Mouse (Mus musculus): ENCODE results near the gene Gm20388. TPM values are rescaled to one million over a fixed set of nuclear protein-coding genes. Genes with fewer than 3 reads are reported as not detected.

Gm20388 gene
- total RNA-seq, 2 experiments from 2014 or later = 18.6 TPM; not detected in 1

- intact Hi-C loops (cut with DNase I) = no loop called here
- DNase-seq (ENCODE audit: low spot score in 2 of 2) = no peak
These were observed 2.0 kb downstream of the Gm20388 start for GRCm38 (mm10) chr8:119912643-119913042.

DNA sequence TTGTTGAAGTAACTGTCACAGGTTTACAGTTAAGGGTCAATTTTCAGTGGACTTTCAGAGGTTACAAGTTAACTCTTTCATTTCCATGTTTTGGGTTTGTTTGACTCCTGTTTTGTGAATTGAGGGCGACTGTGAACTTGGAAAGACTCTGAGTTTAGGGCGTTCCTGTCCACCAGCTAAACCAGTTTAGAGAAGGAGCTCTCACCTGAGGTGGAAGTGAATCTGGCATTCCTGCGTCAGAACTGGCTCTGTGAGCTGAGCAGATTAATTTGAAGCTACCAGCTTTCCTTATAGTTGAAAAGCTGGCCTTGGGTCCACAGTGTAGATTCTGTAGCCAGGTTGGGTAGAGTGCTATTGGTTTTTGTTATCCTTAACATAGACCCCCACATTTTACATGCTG lies 2.5 kb downstream of the Gm20388 start:
- intact Hi-C loops (cut with DNase I) = no loop called here
- no peak for DNase-seq (ENCODE audit: low spot score in 2 of 2)

DNA sequence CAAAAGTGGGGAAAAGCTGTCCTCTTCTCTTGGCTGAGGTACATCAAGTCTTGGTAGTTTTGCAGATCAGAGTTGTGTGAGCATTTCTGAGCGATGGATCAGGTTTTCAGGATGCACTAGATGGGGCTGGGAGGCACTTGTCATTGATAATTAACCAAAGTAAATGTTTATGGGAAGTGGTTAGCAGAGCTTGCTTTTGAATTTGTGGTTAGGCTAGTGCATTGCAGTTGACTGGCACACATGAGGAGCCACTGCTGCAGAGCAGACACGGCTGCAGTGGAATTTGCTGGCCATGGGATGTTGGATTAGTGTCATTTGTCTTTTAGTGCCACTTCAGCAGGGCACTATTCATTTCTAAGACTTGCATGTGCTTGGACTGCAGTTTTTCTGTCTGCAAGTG lies 3.5 kb downstream of the Gm20388 start:
- intact Hi-C loops (cut with DNase I) = no loop called here

GRCm38 (mm10) chr8:119915298-119915697 lies 4.7 kb downstream of the Gm20388 start:
- intact Hi-C loops (cut with DNase I) = no loop called here
- no peak for DNase-seq (ENCODE audit: low spot score in 2 of 2)

More for the DNA sequence above, 3.5 kb downstream of the Gm20388 start:
- DNase-seq (ENCODE audit: low spot score in 2 of 2) = no peak

GRCm38 (mm10) chr8:119916237-119916892 lies 5.7 kb downstream of the Gm20388 start:
- intact Hi-C loops (cut with DNase I) = no loop called here
- DNase-seq (ENCODE audit: low spot score in 2 of 2) = no peak

- intact Hi-C loops (cut with DNase I) = no loop called here
- DNase-seq (ENCODE audit: low spot score in 2 of 2) = no peak
These were observed 6.8 kb downstream of the Gm20388 start for GRCm38 (mm10) chr8:119917415-119917814.

DNA sequence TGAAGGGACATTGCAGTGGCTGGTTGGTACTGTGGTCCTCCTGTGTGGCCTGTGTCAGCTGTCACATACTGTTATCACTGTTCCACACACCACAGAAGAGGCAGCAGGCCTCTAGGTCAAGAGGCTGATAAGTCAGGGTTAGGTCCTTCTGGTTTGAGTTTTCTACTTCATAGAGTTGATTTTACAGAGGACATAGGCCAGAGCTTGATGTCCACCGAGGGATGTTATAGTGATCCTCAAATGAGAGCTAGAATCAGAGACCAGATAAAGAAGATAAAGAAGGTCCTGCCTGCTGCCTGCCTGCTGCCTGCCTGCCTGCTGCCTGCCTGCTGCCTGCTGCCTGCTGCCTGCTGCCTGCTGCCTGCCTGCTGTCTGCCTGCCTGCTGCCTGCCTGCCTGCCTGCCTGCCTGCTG lies 7.5 kb downstream of the Gm20388 start:
- intact Hi-C loops (cut with DNase I) = no loop called here
- DNase-seq (ENCODE audit: low spot score in 2 of 2) = no peak

GRCm38 (mm10) chr8:119923259-119923658 lies 12.6 kb downstream of the Gm20388 start:
- no peak for DNase-seq (ENCODE audit: low spot score in 2 of 2)
- intact Hi-C loops (cut with DNase I) = loop anchor here (10.0 kb wide), 1 partner anchor 238 kb away; no protein-coding TSS in a partner anchor

DNA sequence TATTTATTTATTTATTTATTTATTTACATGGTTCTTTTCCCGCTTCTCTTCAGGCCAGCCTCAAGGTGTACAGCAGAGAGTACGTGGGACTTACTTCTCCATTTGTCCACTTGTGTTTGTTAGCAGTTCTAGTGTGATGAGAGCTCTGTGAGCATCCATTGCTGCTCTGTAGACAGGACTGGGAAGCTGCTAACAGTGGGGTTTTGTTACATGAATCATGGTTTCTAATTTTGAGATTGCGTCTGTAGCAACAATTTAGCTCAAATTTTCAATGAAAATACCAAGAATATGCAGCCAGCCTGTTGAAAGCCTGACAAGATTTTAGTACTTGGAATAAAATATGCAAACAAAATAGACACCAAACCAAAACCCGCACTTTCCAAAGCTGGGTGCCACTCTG lies 14.8 kb downstream of the Gm20388 start:
- intact Hi-C loops (cut with DNase I) = loop anchor here (10.0 kb wide), 1 partner anchor 241 kb away; no protein-coding TSS in a partner anchor
- DNase-seq (ENCODE audit: low spot score in 2 of 2) = peak in 1 of 2 experiments; percentile 70

DNA sequence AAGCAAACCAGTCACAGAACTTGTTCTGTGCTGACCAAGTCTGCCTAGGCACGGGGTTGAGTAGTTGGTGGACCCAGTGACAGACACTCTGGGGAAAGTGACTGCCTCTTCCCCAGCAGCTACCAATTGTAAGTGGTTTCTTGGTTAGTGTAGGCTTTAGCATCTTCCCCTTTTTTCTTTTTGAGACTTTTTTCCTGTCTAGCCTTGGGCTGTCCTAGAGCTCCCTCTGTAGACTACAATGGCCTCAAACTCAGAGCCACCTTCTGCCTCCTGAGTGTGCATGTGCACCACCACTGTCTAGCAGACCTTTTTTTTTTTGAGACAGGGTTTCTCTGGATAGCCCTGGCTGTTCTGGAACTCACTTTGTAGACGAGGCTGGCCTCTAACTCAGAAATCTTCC lies 15.8 kb downstream of the Gm20388 start:
- intact Hi-C loops (cut with DNase I) = loop anchor here (2.0 to 10.0 kb wide), 2 partner anchors 148 to 242 kb away; partner anchors contain the start of gene Tldc1
- DNase-seq (ENCODE audit: low spot score in 2 of 2) = no peak

DNA sequence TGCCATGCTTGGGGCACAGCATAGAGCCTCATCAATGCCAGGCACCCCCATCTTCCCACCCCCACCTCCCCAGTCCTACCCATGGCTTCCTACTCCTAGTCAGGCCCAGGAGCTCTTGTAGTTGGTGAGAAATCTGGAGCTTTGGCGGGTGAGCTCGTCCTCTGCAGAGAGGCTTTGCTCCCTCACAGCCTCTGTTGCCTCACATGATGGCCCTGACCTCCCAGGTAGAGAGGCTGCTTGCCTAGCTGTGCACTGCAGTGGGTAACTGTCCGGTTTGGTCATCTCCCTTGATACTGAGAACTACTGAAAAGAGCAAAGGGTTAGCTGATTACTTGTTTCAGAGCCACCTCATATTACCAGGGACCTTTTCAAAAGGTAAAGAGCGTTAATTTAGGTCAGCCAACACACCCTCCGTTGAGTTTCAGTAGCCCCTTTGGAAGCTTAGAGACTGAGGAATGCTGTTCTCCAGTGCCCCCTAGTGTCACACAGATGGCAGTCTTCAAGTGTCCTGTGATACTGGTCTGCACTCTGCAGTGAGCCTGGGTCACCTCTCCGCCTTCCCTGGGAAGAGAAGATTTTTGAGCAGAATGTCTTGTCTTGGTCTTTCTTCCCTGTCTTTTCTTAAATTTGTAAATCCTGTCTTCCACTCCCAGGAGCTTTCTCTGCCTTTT lies 16.9 kb downstream of the Gm20388 start:
- DNase-seq (ENCODE audit: low spot score in 2 of 2) = peak in 1 of 2 experiments; percentile 39
- intact Hi-C loops (cut with DNase I) = loop anchor here (2.0 to 10.0 kb wide), 2 partner anchors 149 to 243 kb away; partner anchors contain the start of gene Tldc1

DNA sequence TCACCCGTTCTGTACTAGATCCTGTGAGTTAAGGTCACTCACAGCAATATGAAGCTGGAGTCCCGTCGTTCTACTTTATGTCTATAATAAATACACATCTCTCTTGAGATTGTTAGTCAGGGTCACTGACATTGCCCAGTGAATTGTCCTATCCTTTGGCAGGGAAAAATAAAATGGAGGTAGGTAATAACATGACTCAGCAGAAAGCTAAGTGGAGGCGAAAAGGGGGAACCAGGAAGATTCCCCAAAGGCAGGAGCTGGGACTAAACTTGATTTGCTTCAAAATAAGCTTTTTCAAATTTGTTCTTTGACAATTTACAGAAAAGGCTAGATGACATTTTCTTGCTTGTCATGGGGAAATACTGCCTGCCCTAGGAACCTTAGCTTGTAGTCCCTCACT lies 20.7 kb downstream of the Gm20388 start:
- DNase-seq (ENCODE audit: low spot score in 2 of 2) = no peak
- intact Hi-C loops (cut with DNase I) = no loop called here

- intact Hi-C loops (cut with DNase I) = no loop called here
- no peak for DNase-seq (ENCODE audit: low spot score in 2 of 2)
These were observed 23.0 kb downstream of the Gm20388 start for GRCm38 (mm10) chr8:119933681-119934080.

GRCm38 (mm10) chr8:119935541-119935940 lies 24.9 kb downstream of the Gm20388 start:
- intact Hi-C loops (cut with DNase I) = no loop called here
- no peak for DNase-seq (ENCODE audit: low spot score in 2 of 2)

- intact Hi-C loops (cut with DNase I) = no loop called here
- DNase-seq (ENCODE audit: low spot score in 2 of 2) = no peak
These were observed 27.8 kb downstream of the Gm20388 start for GRCm38 (mm10) chr8:119938481-119938880.

DNA sequence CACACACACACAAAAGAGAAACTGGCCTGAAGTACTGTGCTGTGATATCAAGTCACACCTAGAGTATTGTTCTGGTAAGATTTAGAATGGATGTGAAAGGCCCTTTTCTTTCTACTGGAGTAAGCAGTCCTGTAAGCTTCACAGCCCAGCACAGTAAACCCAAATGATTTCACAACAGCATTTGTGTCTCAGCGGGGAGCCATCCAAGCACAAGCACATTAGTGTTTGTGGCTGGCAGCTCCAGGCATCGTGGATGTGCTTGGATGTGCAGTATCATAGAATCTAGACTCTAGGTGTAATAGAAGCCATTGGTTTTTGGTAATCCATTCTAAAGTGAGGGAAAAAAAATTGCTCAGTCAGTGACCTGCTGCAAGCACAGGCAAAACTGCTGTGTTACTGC lies 28.7 kb downstream of the Gm20388 start:
- no peak for DNase-seq (ENCODE audit: low spot score in 2 of 2)
- intact Hi-C loops (cut with DNase I) = no loop called here

DNA sequence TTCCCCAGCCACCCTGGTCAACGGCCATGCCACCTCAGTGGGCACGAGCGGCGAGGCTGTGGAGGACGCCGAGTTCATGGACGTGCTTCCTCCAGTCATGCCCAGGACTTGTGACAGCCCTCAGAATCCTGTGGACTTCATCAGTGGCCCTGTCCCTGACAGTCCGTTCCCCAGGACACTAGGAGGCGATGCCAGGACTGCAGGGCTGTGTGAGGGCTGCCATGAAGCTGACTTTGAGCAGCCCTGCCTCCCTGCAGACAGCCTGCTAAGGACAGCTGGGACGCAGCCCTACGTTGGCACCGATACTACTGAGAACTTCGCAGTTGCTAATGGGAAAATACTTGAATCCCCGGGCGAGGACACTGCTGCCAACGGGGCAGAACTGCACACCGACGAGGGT lies 30.8 kb downstream of the Gm20388 start:
- intact Hi-C loops (cut with DNase I) = no loop called here
- DNase-seq (ENCODE audit: low spot score in 2 of 2) = no peak

DNA sequence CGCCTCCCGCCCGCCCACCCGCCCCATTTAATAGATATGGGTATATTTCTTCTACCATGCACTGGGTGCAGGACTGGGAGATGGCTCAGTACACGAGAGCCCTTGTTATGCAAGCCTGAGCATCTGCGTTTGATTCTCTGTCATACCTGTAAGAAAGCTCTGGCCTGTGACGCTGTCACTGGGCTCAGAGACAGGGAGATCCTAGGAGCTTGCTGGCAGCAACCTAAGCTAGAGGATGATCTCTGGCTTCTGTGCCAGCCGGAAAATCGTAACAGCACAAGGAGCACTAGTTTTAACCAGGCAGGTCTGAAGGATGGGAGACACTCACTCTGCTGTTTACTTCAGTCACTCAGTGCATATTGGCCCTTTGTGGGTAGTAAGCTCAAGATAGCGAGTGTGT lies 33.0 kb downstream of the Gm20388 start:
- DNase-seq (ENCODE audit: low spot score in 2 of 2) = no peak
- intact Hi-C loops (cut with DNase I) = loop anchor here (1.0 kb wide), 2 partner anchors 129 to 135 kb away; no protein-coding TSS in a partner anchor

DNA sequence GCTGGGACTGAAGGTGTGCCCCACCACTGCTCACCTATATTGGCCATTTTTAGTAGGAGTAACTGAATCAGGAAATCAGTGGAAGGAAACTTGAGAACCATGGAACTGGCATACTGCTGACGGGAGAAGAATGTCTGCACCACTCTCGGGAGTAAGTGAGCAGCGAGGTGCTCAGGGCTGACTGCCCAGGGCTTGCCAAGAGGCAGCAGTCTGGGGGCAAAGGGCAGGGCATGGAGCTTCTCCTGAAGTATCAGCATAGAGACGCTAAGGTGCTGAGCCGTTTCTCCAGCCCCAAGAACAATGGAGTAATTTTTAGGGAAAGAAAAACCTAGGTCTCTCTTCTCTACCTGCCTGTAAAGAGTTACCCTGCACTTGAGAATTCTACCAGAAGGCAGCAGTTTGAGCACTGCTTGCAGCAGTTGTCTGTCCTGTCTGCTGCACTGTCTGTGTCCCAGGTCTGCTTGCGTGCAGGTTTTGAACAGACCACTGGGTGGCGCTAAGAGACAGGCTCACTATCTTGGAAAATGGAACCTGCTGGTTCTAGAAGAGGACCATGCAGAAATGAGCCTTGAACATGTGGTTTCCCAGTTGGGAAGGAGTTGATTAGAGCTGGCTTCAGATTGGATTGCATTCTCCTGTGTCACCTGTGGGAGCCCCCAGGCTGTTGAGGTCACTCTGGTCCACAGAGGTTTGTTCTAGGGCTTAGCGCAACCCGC lies 33.6 kb downstream of the Gm20388 start:
- intact Hi-C loops (cut with DNase I) = loop anchor here (1.0 kb wide), 2 partner anchors 128 to 134 kb away; no protein-coding TSS in a partner anchor
- peak; percentile 79 to 83 for DNase-seq (ENCODE audit: low spot score in 2 of 2)

DNA sequence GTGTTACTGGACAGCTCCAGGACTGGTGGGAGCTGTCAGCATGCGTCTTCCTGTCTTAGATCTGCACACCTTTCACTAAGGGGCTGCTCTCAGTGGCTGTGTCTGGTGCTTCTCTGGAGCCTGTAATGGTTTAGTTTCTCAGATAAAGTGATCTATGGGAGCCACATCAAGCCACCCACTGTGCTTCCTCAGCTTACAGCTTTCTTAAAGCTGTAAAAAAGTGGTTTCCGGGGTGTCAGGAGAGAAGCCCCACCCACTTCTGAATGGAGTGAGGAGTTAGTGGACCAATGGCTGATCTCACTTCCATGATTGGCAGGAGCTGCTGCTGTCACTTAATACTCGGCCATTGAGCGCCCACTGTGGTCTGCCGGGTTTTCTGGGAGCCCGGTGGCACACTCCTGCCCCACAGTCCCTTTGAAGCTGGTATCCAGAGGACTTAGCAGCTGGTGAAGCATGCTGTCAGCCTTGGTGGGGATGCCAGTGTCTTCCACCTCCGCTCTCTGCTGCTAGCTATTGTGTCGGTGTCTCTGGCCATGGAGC lies 35.8 kb downstream of the Gm20388 start:
- DNase-seq (ENCODE audit: low spot score in 2 of 2) = no peak
- intact Hi-C loops (cut with DNase I) = no loop called here
